Mouse (Mus musculus) layer of hippocampus, adult 6 months (tissue): ENCODE measurements around the gene Gm3043. TPM values are rescaled to one million over a fixed set of nuclear protein-coding genes. Genes with fewer than 3 reads are reported as not detected.

Experiments
- long read RNA-seq, 2 experiments: library from polyadenylated mRNA; unstranded; transcript quantifications; one replicate each; pipeline ENCODE4 v2.0.0; 2019 to 2020
- polyA plus RNA-seq: library from polyadenylated mRNA; unstranded; fragments of <200 nt; fragmentation: Nextera tagmentation; gene quantifications from 2 replicates; pipeline ENCODE4 v1.2.3, GENCODE M21; 2021

Gm3043 gene
- not detected in 2 replicates for polyA plus RNA-seq
- long read RNA-seq, experiment 1 = 0 reads
- long read RNA-seq, experiment 2 = 0 reads

GRCm38 (mm10) chr14:3688483-3688882 is at the start of gene Gm3043:
Gene Gm3043, plus strand, starts transcription at chr14:3688783.

GRCm38 (mm10) chr14:3651730-3652129 is 36.9 kb upstream of the Gm3043 start, which contains the start of gene Gm3020:
Gene Gm3020, plus strand, starts transcription at chr14:3652030.

Other genes starting within 250 kb of the Gm3043 start
- not detected in 2 replicates for gene Gm10408, start 239.4 kb upstream of the Gm3043 start, polyA plus RNA-seq
- not detected in 2 replicates for gene Gm3012, start 54.3 kb upstream of the Gm3043 start, polyA plus RNA-seq
- gene Gm3020, start 36.8 kb upstream of the Gm3043 start, polyA plus RNA-seq = 2.2 and 2.7 TPM in 2 replicates
- gene Gm3002, start 121.3 kb downstream of the Gm3043 start, polyA plus RNA-seq = 0.48 and 1.2 TPM in 2 replicates
- 0.10 TPM in 1 of 2 replicates, not detected in the other for gene Gm3033, start 157.5 kb downstream of the Gm3043 start, polyA plus RNA-seq
- not detected in 2 replicates for gene Gm2916, start 195.4 kb downstream of the Gm3043 start, polyA plus RNA-seq
- not detected in 2 replicates for gene Gm3029, start 243.0 kb downstream of the Gm3043 start, polyA plus RNA-seq